Mouse (Mus musculus): ENCODE measurements around the gene Vmn1r209.
"Not testable (repeated sequence)": the region's sequence is repeated elsewhere in the genome, so short reads cannot be mapped to it uniquely, and the experiment has no call there.

The Vmn1r209 gene

GRCm38 (mm10) chr13:22809582-22809981, at the start of gene Vmn1r209:
TSS of gene Vmn1r209 (minus strand) at chr13:22809682.
- in situ Hi-C loops (cut with MboI, MseI): not testable (repeated sequence)

- in situ Hi-C loops (cut with MboI, MseI): no loop called here
These were observed 48.0 kb upstream of the Vmn1r209 start, which contains the start of gene Vmn1r211 for GRCm38 (mm10) chr13:22857461-22857860. TSS of gene Vmn1r211 (minus strand) at chr13:22857561.

- in situ Hi-C loops (cut with MboI, MseI): no loop called here
These were observed 45.3 kb upstream of the Vmn1r209 start for GRCm38 (mm10) chr13:22854760-22855159.

- in situ Hi-C loops (cut with MboI, MseI): no loop called here
These were observed 37.3 kb upstream of the Vmn1r209 start for GRCm38 (mm10) chr13:22846798-22847197.

- in situ Hi-C loops (cut with MboI, MseI): not testable (repeated sequence)
These were observed 34.8 kb upstream of the Vmn1r209 start for GRCm38 (mm10) chr13:22844304-22844703.

- in situ Hi-C loops (cut with MboI, MseI): no loop called here
These were observed 21.8 kb upstream of the Vmn1r209 start, which contains the start of gene Vmn1r210 for GRCm38 (mm10) chr13:22831248-22831647. TSS of gene Vmn1r210 (minus strand) at chr13:22831348.

GRCm38 (mm10) chr13:22829395-22829794, 19.9 kb upstream of the Vmn1r209 start:
- in situ Hi-C loops (cut with MboI, MseI): not testable (repeated sequence)

- in situ Hi-C loops (cut with MboI, MseI): loop anchor here (5.0 kb wide), 1 partner anchor 54 kb away; no protein-coding TSS in a partner anchor
These were observed 12.1 kb upstream of the Vmn1r209 start for GRCm38 (mm10) chr13:22821601-22822000.

GRCm38 (mm10) chr13:22788096-22788495, 21.4 kb downstream of the Vmn1r209 start:
- in situ Hi-C loops (cut with MboI, MseI): not testable (repeated sequence)

GRCm38 (mm10) chr13:22784159-22784558, 25.3 kb downstream of the Vmn1r209 start:
- in situ Hi-C loops (cut with MboI, MseI): not testable (repeated sequence)

GRCm38 (mm10) chr13:22777300-22777699, 32.2 kb downstream of the Vmn1r209 start, which contains the start of gene Vmn1r208:
TSS of gene Vmn1r208 (minus strand) at chr13:22777400.
- in situ Hi-C loops (cut with MboI, MseI): loop anchor here (5.0 kb wide), 1 partner anchor 80 kb away; no protein-coding TSS in a partner anchor

GRCm38 (mm10) chr13:22771592-22771991, 37.9 kb downstream of the Vmn1r209 start:
- in situ Hi-C loops (cut with MboI, MseI): not testable (repeated sequence)
